Mouse (Mus musculus) lung, embryonic 15.5 days (tissue): ENCODE measurements around the gene Scamp1. TPM values are rescaled to one million over a fixed set of nuclear protein-coding genes. Genes with fewer than 3 reads are reported as not detected.

ENCODE experiments used
- ATAC-seq: fragments of 200-750 bp; cut with Nextera tagmentation; 2 replicates; pipeline ENCODE4 v1.8.0; 2017; ENCODE audit warnings: moderate number of reproducible peaks, borderline replicate concordance; ENCODE audit not compliant: low FRiP score, low TSS enrichment; ENCODE audit errors: extremely low read depth
- H3K27ac ChIP-seq: fragments of 300-500 bp; sonication (generic); 2 replicates; pipeline ENCODE4 v1.5.1; 2015; ENCODE audit warnings: moderate library complexity, mild to moderate bottlenecking, inconsistent platforms
- H3K27me3 ChIP-seq: fragments of 300-500 bp; sonication (generic); 2 replicates; pipeline ENCODE4 v1.6.1; 2015; ENCODE audit warnings: inconsistent platforms
- H3K36me3 ChIP-seq: fragments of 300-500 bp; sonication (generic); 2 replicates; pipeline ENCODE4 v1.6.1; 2015; ENCODE audit warnings: inconsistent platforms
- H3K4me1 ChIP-seq: fragments of 300-500 bp; sonication (generic); 2 replicates; pipeline ENCODE4 v1.6.1; 2015; ENCODE audit warnings: inconsistent platforms
- H3K4me2 ChIP-seq: fragments of 300-500 bp; sonication (generic); 2 replicates; pipeline ENCODE4 v1.6.1; 2015; ENCODE audit warnings: inconsistent platforms, mild to moderate bottlenecking, moderate library complexity
- H3K4me3 ChIP-seq: fragments of 300-500 bp; sonication (generic); 2 replicates; pipeline ENCODE4 v1.5.1; 2015; ENCODE audit warnings: mild to moderate bottlenecking, inconsistent platforms
- H3K9ac ChIP-seq: fragments of 300-500 bp; sonication (generic); 2 replicates; pipeline ENCODE4 v1.6.1; 2015; ENCODE audit warnings: inconsistent platforms
- H3K9me3 ChIP-seq: fragments of 300-500 bp; sonication (generic); 2 replicates; pipeline ENCODE4 v1.6.1; 2016; ENCODE audit warnings: inconsistent platforms
- WGBS: fragments of 180-500 bp; shearing (Covaris S2); methylation state at CpG from one replicate; pipeline ENCODE4 v1.1.7; 2015; 5-methylcytosine and 5-hydroxymethylcytosine counted together
- polyA plus RNA-seq: library from polyadenylated mRNA; unstranded; fragments of >200 nt; fragmentation: Nextera tagmentation; extraction: Ambion mirVana; gene quantifications from 2 replicates; pipeline ENCODE4 v1.2.1, GENCODE M21; 2015

The Scamp1 gene
- polyA plus RNA-seq, 1 experiment from 2014 or later, result 31.7 TPM

DNA sequence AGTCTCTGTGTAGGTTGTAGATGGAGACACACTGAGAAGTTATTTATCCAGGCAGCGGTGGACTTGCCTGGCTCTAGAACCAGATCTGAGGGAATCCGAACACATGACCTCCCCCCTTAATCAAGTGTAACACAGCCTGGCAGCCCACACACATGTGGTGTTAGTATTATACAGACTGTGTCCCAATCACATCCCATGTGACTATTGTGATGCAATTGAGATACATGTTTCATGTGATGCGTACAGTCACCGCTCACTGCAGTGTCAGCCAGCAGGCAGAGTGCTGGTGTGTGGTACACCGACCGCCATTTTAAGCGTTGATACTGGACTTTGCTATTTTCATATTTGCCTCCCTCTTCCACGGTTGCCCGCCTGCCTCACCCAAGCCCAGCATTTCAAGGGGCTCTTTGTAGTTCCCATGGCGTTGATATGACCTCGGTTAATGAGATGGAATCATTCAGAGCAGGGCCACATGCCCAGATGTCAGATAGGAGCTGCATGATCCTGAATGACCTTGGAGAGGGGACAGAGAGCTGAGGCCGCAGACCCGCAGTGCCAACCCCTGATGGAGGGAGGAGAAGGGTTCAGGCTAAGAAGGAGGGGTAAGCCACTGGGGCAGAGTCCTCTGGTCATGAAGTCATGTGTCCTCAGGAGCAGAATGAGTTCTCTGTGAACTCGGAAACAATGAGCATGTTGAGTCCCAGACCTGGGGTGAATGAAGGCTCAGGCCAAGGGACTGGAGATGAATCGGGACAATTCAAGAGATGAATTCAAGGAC lies 112.9 kb downstream of the Scamp1 start:
- Histone ChIP-seq H3K27ac (no peak overlapping the region), H3K4me2 (peak overlapping the region; percentile 85; the same call in 1 of the 2 replicates), H3K4me3 (no peak overlapping the region), H3K27me3 (no peaks in the 10 kb centered on the region), H3K9ac (no peak overlapping the region), H3K4me1 (peaks cover 28% of the 10 kb centered on the region), H3K9me3 (no peaks in the 10 kb centered on the region), H3K36me3 (no peaks in the 10 kb centered on the region)
- 77% methylated on average over 15 of the region's 15 CpGs for WGBS
- no peak for ATAC-seq

DNA sequence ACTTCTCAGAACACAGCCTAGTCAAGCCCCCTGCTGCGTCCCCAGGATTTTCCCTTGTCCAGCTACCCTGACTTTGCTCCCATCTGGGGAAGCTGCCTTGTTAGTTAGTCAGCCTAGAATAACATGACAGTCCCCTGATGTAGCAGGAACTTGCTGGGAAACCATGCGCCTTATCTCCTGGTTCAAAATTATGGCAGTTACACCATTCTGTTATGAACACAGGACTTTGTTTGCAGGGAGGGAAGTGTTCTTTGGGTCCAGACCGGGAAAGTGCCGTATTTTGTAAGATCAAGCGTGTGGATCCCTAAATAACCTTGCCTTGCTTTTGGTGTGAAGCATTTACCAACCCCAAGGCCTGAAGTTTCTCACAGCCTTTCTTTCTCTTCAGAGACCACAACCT lies 114.0 kb downstream of the Scamp1 start:
- ATAC-seq, result no peak
- H3K36me3 ChIP-seq, result no peaks in the 10 kb centered on the region
- H3K9me3 ChIP-seq, result no peaks in the 10 kb centered on the region
- H3K27me3 ChIP-seq, result no peaks in the 10 kb centered on the region
- no peak overlapping the region for H3K4me3 ChIP-seq
- H3K9ac ChIP-seq, result no peak overlapping the region
- no peak overlapping the region for H3K4me2 ChIP-seq
- WGBS, result 75% methylated on average over 5 of the region's 5 CpGs
- H3K27ac ChIP-seq, result no peak overlapping the region
- peaks cover 28% of the 10 kb centered on the region for H3K4me1 ChIP-seq

DNA sequence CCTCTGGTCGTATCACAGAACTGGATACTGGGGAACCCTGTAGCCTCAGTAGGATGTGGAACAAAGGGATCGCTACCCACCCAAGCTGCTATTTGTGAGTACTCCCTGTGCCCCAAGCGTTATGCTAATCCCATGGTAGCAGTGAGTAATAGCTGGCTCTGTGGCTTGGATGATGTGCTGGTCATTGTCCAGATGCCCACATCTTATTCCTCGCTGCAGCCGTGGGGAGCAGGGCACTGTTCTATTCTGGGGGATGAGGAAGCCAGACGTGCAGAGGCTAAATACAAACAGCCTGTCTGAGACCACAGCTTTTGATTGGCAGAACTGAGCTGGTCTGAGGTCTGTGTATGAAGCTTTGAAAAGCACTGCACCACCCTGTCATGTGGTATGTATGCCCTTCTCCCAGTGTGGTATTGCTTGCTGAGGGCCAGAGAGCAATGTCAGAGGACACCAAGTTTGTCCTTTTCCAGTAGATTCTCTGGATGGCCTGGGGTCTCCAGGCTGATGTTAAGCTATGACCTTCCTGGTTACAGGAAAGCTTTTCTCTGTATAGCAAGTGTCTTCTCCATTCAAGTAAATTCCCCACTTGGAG lies 116.2 kb downstream of the Scamp1 start:
- ATAC-seq, result no peak
- no peak overlapping the region for H3K4me2 ChIP-seq
- H3K36me3 ChIP-seq, result no peaks in the 10 kb centered on the region
- 66% methylated on average over 6 of the region's 6 CpGs for WGBS
- peaks cover 18% of the 10 kb centered on the region for H3K4me1 ChIP-seq
- H3K27me3 ChIP-seq, result no peaks in the 10 kb centered on the region
- no peak overlapping the region for H3K27ac ChIP-seq
- no peaks in the 10 kb centered on the region for H3K9me3 ChIP-seq
- no peak overlapping the region for H3K4me3 ChIP-seq
- no peak overlapping the region for H3K9ac ChIP-seq

DNA sequence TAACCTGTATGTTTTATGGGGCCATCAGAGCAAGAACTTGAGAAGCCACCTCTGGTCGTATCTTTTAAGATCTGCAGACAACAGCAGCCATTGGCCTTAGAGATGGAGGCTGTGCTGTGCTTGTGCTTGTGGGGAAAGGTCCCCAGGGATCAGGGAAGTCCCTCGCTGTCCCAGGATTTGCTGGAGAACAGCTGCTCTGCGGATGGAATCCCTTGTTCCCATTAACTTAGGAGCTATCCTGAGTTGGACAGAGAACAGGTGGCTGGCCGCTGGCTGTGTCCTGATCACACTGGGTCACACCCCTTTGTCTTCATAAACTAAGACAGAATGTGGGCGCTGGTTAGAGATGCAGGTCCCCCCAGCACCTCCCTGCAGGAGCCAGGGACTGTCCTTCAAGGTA lies 117.3 kb downstream of the Scamp1 start:
- peaks cover 7% of the 10 kb centered on the region for H3K4me1 ChIP-seq
- H3K9ac ChIP-seq, result no peak overlapping the region
- no peaks in the 10 kb centered on the region for H3K9me3 ChIP-seq
- H3K4me2 ChIP-seq, result no peak overlapping the region
- ATAC-seq, result no peak
- H3K4me3 ChIP-seq, result no peak overlapping the region
- H3K27ac ChIP-seq, result no peak overlapping the region
- H3K27me3 ChIP-seq, result no peaks in the 10 kb centered on the region
- H3K36me3 ChIP-seq, result no peaks in the 10 kb centered on the region
- 76% methylated on average over 5 of the region's 5 CpGs for WGBS

DNA sequence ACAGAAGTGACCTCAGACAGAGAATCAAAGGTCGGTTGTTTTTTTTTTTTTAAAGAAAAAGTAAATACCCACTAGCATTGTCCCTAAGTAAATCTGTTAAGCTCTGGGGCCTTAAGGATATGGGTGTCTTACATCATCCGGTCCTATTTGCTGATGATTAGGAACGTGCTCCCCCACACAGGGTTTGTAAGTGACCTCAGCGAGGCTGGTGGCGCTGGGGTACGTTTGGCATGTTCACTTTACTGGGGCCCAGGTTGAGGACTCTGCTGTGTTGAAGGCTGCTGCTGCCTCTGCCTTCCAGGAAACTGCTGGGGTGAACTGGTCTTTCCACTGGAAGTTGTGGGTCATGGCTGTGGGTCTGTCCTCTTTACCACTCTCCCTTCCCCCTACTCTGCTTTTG lies 121.2 kb downstream of the Scamp1 start:
- no peak overlapping the region for H3K9ac ChIP-seq
- ATAC-seq, result no peak
- 0 out of 2 replicates have a peak, but pooled peaks cover 3% of the 10 kb centered on the region for H3K4me1 ChIP-seq
- H3K4me2 ChIP-seq, result no peak overlapping the region
- H3K27me3 ChIP-seq, result no peaks in the 10 kb centered on the region
- WGBS, result 59% methylated on average over 6 of the region's 6 CpGs
- H3K9me3 ChIP-seq, result no peaks in the 10 kb centered on the region
- H3K36me3 ChIP-seq, result no peaks in the 10 kb centered on the region
- no peak overlapping the region for H3K27ac ChIP-seq
- no peak overlapping the region for H3K4me3 ChIP-seq

DNA sequence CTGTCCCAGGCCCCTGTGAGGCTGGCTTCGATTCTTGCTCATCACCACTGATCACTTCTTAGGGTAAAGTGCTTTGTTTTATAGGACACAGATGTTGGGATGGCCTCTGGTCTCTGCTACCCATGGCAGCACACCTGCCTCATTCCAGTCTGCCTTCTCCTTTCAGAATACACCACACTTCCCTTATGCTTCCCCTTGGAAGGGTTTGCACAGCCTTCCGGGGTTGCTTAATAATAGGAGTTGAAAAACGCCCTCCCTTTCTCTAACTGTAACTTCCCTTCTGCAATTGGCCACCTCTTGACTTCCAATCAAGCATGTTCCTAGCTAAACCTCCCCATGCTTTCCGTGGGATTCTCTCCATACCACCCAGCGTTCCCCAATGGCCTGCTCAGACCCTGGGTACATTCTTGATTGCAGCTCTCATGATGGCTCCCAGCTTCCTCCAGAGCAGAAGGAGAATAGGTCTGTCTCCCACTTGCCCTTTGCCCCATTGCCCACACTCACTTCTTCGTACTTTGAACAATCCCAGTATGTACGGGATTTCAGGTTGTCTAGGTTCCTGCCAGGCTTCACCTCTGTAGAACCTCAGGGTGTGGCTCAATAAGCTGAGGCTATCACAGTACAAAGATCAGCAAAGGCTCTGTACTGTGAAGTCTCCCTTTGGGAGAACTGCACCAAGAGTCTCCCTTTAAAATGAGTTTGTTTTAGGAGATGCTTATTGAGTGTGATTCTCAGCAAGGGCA lies 126.0 kb downstream of the Scamp1 start:
- peaks cover 7% of the 10 kb centered on the region for H3K4me1 ChIP-seq
- WGBS, result 79% methylated on average over 7 of the region's 7 CpGs
- no peaks in the 10 kb centered on the region for H3K27me3 ChIP-seq
- no peak overlapping the region for H3K4me2 ChIP-seq
- H3K27ac ChIP-seq, result peak overlapping the region; percentile 62
- no peak overlapping the region for H3K4me3 ChIP-seq
- ATAC-seq, result no peak
- no peaks in the 10 kb centered on the region for H3K36me3 ChIP-seq
- H3K9ac ChIP-seq, result no peak overlapping the region
- H3K9me3 ChIP-seq, result no peaks in the 10 kb centered on the region

DNA sequence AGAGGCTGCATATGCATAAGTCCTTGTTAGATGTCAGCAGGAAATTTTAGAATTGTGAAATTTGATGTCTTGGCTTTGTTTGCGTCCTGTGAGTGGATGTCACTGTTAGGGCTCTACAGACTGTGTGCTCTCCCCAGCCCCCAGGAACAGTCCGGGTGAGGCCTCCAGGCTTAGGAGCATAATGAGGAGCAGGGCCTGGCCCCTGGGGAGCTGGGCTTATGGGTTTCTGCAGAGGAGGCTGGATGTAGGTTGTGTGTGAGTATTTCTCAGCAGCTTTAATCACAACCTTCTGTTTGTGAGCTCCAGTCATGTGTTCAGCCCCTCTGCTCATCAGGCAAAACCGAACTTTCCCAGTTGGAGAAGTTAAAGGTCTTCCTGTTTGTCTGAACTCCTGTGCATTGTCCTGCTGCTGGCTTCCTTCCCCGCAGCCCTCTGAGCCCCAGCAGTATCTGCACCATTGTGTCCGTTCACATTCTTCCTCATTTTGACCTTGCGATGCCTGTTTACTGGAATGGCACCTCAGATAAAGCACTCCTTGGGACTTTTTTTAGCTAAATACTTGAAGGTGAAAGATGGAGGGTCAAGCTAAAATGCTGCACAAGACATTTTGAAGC lies 126.7 kb downstream of the Scamp1 start:
- no peaks in the 10 kb centered on the region for H3K27me3 ChIP-seq
- no peaks in the 10 kb centered on the region for H3K36me3 ChIP-seq
- peak overlapping the region; percentile 74 for H3K27ac ChIP-seq
- ATAC-seq, result no peak
- H3K9me3 ChIP-seq, result no peaks in the 10 kb centered on the region
- no peak overlapping the region for H3K4me2 ChIP-seq
- no peak overlapping the region for H3K9ac ChIP-seq
- WGBS, result 47% methylated on average over 6 of the region's 6 CpGs
- peaks cover 7% of the 10 kb centered on the region for H3K4me1 ChIP-seq
- H3K4me3 ChIP-seq, result no peak overlapping the region

DNA sequence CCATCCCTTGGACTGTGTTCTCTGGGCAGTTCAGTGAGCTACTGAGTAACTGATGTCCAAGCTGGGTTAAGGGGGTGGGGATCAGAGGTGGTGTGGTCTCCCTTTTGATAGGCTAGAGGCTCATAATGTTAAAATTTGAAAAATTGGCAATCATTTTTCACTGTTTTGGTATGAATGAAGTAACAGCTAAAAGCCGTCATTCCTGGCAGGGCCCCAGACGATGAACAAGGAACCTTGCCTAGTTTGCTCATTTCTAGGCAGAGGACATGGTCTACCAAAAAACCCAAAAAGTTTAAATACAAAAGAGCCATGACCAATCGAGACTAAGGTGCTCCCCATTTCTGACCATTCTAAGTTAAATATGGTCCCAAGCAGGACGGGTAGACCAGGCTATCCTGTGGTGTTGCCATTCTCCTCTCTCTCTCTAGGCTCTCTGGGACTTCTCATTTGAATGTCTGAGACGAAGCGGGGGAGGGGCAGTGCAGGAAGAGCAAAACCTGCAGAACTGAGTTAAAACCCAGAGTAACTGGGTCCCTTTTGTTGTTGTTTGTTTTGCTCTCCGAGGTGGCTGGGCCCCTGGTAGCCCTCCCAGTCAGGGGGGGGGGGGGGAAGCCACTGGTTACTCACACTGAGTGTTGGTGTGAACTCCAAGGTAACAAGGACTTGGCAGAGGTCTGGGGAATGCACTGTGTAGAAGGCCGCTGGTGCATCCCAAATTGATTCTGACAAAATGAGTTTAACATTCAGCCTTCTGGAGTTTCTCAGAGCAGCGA lies 129.8 kb downstream of the Scamp1 start:
- 53% methylated on average over 9 of the region's 9 CpGs for WGBS
- no peaks in the 10 kb centered on the region for H3K9me3 ChIP-seq
- peaks cover 7% of the 10 kb centered on the region for H3K4me1 ChIP-seq
- H3K4me3 ChIP-seq, result no peak overlapping the region
- H3K9ac ChIP-seq, result no peak overlapping the region
- H3K27me3 ChIP-seq, result no peaks in the 10 kb centered on the region
- H3K27ac ChIP-seq, result no peak overlapping the region
- H3K4me2 ChIP-seq, result no peak overlapping the region
- no peaks in the 10 kb centered on the region for H3K36me3 ChIP-seq
- no peak for ATAC-seq

DNA sequence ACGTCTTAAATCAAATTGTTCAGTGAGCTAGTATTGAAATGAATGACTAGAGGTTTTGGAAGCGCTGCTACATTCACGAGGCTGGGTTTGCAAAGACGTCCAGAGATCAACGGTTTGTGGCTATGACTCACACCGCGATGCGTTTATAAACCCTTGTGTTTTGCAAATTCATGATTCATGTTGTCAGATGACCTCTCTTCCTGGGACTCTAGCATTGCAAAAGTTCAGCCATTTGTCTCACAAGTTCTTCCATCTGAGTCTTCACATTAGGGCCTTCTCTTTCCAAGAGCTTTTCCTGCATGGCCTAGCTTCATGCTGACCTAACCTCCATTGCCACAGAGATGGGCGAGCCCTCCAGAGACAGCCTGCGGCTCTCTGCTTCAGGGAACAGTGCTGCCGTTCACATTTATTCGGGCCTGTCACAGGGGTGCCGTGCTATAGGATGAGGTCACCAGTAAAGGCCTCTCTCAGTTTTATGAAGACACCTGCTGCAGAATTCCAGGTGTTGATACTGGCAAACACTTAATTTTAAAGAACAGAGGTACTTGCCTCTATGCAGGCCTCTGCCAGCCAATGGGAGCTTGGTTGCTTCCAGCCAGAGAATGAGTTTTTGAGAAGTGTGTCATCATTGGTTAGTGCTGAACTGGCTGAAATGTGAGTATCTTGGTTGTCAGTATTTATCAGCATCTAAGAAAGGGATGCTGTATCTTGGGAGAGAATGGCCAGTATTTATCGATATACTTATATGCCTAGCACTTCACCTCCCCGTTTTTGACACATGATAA lies 131.0 kb downstream of the Scamp1 start:
- Histone ChIP-seq H3K4me3 (no peak overlapping the region), H3K9ac (no peak overlapping the region), H3K36me3 (no peaks in the 10 kb centered on the region), H3K9me3 (no peaks in the 10 kb centered on the region), H3K4me2 (no peak overlapping the region), H3K27me3 (no peaks in the 10 kb centered on the region), H3K4me1 (peaks cover 6% of the 10 kb centered on the region), H3K27ac (no peak overlapping the region)
- 71% methylated on average over 15 of the region's 15 CpGs for WGBS
- ATAC-seq, result no peak

DNA sequence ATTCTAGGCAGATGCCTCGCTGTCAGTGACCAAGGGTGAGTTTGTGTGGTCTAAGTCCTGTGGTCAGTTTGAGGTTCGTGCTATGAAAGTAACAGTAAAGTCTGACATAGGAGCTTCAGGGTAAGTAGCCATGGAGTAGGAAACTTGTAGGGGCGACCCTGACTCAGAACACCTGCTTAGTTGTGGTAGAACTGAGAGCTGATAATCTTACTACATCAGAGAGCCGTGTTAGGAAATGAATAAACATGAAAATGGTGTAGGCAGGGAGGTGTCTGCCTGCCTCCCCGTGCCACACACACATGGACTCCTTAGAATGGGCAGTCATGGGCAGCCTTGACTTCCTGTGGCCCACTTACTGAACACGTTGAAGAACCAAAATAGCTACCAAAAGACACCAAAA lies 132.0 kb downstream of the Scamp1 start:
- H3K9ac ChIP-seq, result no peak overlapping the region
- no peaks in the 10 kb centered on the region for H3K27me3 ChIP-seq
- H3K36me3 ChIP-seq, result no peaks in the 10 kb centered on the region
- H3K4me1 ChIP-seq, result peaks cover 3% of the 10 kb centered on the region
- H3K27ac ChIP-seq, result no peak overlapping the region
- H3K9me3 ChIP-seq, result no peaks in the 10 kb centered on the region
- 75% methylated on average over 6 of the region's 6 CpGs for WGBS
- ATAC-seq, result no peak
- H3K4me2 ChIP-seq, result no peak overlapping the region
- no peak overlapping the region for H3K4me3 ChIP-seq

DNA sequence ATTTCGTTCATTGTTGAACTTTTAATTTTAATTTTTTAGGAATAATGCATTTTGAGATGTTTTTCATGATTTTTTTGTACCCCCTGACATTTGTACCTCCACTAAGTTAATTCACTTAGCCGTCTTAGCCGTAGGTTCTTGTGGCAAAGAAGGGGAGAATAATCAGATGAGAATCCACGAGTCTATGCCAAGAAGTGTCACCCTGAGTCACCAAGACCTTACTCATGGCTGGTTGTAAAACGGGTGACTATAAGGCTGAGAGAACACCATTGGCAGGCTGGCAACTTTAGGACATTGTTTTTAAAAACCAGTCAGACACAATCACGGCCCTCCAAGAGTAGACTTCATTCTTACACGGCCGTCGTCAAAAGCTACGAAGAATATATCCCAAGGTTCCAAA lies 132.8 kb downstream of the Scamp1 start:
- Histone ChIP-seq H3K9ac (no peak overlapping the region), H3K4me2 (no peak overlapping the region), H3K27me3 (no peaks in the 10 kb centered on the region), H3K27ac (no peak overlapping the region), H3K9me3 (no peaks in the 10 kb centered on the region), H3K4me1 (peaks cover 8% of the 10 kb centered on the region), H3K4me3 (no peak overlapping the region), H3K36me3 (no peaks in the 10 kb centered on the region)
- ATAC-seq, result no peak
- WGBS, result 89% methylated on average over 10 of the region's 10 CpGs
